Mouse (Mus musculus) myocyte (in vitro differentiated cells): ENCODE data around the gene Bcl2l1. TPM values are rescaled to one million over a fixed set of nuclear protein-coding genes. Genes with fewer than 3 reads are reported as not detected.

Experiments used
- H3K27me3 ChIP-seq: one replicate; pipeline ENCODE4 v1.6.1; 2011; ENCODE audit not compliant: control insufficient read depth, insufficient read depth, insufficient read length
- H3K36me3 ChIP-seq: one replicate; pipeline ENCODE4 v1.6.1; 2011; ENCODE audit not compliant: control insufficient read depth, insufficient read depth
- H3K4me2 ChIP-seq: one replicate; pipeline ENCODE4 v1.6.1; 2011; ENCODE audit warnings: low read depth, control low read depth
- H3K4me3 ChIP-seq: one replicate; pipeline ENCODE4 v1.5.1; 2011; ENCODE audit warnings: mild to moderate bottlenecking, control low read depth, moderate library complexity
- H3K79me2 ChIP-seq: one replicate; pipeline ENCODE4 v1.6.1; 2011; ENCODE audit not compliant: control insufficient read depth, insufficient read depth
- H3ac ChIP-seq: one replicate; pipeline ENCODE4 v1.6.1; 2011; ENCODE audit not compliant: control insufficient read depth, insufficient read length
- CEBPB ChIP-seq: IDR thresholded peaks from 2 replicates; pipeline ENCODE4 v1.6.1; 2011; ENCODE audit warnings: mild to moderate bottlenecking, moderate library complexity; ENCODE audit not compliant: poor library complexity, insufficient read depth, severe bottlenecking
- E2F4 ChIP-seq: IDR thresholded peaks from one replicate; pipeline ENCODE4 v1.6.1; 2011; ENCODE audit warnings: mild to moderate bottlenecking, control low read depth, moderate library complexity; ENCODE audit not compliant: insufficient read depth
- MAX ChIP-seq: IDR thresholded peaks from one replicate; pipeline ENCODE4 v1.6.1; 2011; ENCODE audit warnings: low read depth, mild to moderate bottlenecking, control low read depth
- MYOD1 ChIP-seq, 3 experiments: IDR thresholded peaks; one replicate each; pipeline ENCODE4 v1.6.1; 2011; ENCODE audit warnings: control low read depth in 2 of 3, low read depth in 2 of 3, mild to moderate bottlenecking in 2 of 3, moderate library complexity in 1 of 3; ENCODE audit not compliant: insufficient read length in 2 of 3, control insufficient read depth in 1 of 3
- MYOG ChIP-seq, 3 experiments: IDR thresholded peaks; one replicate each; pipeline ENCODE4 v1.6.1; 2011; ENCODE audit warnings: control low read depth in 2 of 3, low read depth in 2 of 3, mild to moderate bottlenecking in 2 of 3; ENCODE audit not compliant: insufficient read length in 2 of 3, control insufficient read depth in 1 of 3, insufficient read depth in 1 of 3
- POLR2A ChIP-seq: IDR thresholded peaks from one replicate; pipeline ENCODE4 v1.6.1; 2011; ENCODE audit warnings: low read depth, mild to moderate bottlenecking, control low read depth, moderate library complexity; ENCODE audit not compliant: insufficient read length
- POLR2AphosphoS2 ChIP-seq: IDR thresholded peaks from one replicate; pipeline ENCODE4 v1.6.1; 2011; ENCODE audit warnings: low read depth, control low read depth; ENCODE audit not compliant: insufficient read length
- REST ChIP-seq: IDR thresholded peaks from one replicate; pipeline ENCODE4 v1.6.1; 2011; ENCODE audit warnings: mild to moderate bottlenecking, control low read depth, moderate library complexity; ENCODE audit not compliant: insufficient read depth, insufficient read length
- SRF ChIP-seq: IDR thresholded peaks from one replicate; pipeline ENCODE4 v1.6.1; 2011; ENCODE audit warnings: low read depth; ENCODE audit not compliant: control insufficient read depth, insufficient read length
- TCF12 ChIP-seq: IDR thresholded peaks from one replicate; pipeline ENCODE4 v1.6.1; 2011; ENCODE audit warnings: mild to moderate bottlenecking, control low read depth; ENCODE audit not compliant: poor library complexity, insufficient read depth, severe bottlenecking
- TCF3 ChIP-seq: IDR thresholded peaks from one replicate; pipeline ENCODE4 v1.6.1; 2011; ENCODE audit warnings: low read depth, control low read depth; ENCODE audit not compliant: insufficient read length
- USF1 ChIP-seq: IDR thresholded peaks from one replicate; pipeline ENCODE4 v1.6.1; 2011; ENCODE audit warnings: low read depth, mild to moderate bottlenecking, control low read depth, moderate library complexity
- polyA plus RNA-seq: library from polyadenylated mRNA; unstranded; fragments of >200 nt; fragmentation: generic; extraction: Trizol; gene quantifications from one replicate; pipeline ENCODE4 v1.2.1, GENCODE M21; 2012; ENCODE audit warnings: missing spikeins

Gene Bcl2l1
- polyA plus RNA-seq, 1 experiment: 57.0 TPM

DNA sequence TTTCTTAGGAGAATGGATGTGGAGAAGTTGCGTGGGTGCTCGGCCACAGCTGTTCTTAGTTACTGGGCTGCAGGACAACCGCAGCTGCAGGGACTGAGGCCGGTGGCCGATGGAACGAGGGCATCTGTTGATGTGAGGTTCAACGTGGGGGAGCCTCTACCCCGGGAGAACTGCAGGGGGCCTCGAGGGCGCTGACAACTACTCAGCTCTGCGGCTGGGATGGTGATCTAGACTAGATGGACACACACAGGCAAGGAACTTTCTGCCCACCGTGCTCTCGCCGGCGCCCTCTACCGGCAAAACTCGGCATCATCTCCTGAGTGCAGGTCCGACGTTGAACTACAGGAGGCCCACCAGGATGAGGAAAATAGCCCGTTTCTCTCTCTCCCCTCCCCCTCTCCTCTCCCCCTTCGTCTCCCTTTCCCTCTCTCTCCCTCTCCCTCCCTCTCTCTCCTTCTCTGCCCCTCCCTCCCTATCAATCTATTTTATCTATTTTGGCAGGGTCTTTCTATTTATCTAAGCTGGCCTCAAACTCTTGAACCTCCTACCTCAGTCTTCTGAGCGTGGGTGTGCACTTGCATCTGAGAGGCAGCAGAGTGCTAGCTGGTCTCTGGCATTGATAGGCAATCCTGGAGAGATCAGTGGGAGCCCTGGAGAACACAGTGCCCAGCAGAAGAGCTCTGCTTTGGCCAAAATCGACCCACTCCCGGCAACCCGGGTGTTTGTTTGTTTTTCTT, 65.0 kb downstream of the Bcl2l1 start:
- no peaks in the 10 kb centered on the region for H3K27me3 ChIP-seq
- no peak overlapping the region for H3K4me3 ChIP-seq
- no peak for TF ChIP-seq CEBPB
- TF ChIP-seq MYOG (IDR thresholded peaks at IDR 0.05; ENCODE audit: control insufficient read depth in 1 of 3, insufficient read depth in 1 of 3, insufficient read length in 2 of 3, low read depth in 2 of 3): peak; percentile 38 to 94 (median 86)
- peak; percentile 55 for TF ChIP-seq POLR2AphosphoS2
- TF ChIP-seq MYOD1 (IDR thresholded peaks at IDR 0.05; ENCODE audit: control insufficient read depth in 1 of 3, insufficient read length in 2 of 3, low read depth in 2 of 3): peak; percentile 68 to 98 (median 98)
- TF ChIP-seq MAX: no peak
- peak; percentile 28 for TF ChIP-seq SRF
- peak; percentile 72 for TF ChIP-seq TCF12
- peak; percentile 81 for TF ChIP-seq TCF3
- no peak for TF ChIP-seq REST
- H3K36me3 ChIP-seq: no peaks in the 10 kb centered on the region
- no peak overlapping the region for H3ac ChIP-seq
- peak overlapping the region; percentile 50 for H3K4me2 ChIP-seq
- no peaks in the 10 kb centered on the region for H3K79me2 ChIP-seq

DNA sequence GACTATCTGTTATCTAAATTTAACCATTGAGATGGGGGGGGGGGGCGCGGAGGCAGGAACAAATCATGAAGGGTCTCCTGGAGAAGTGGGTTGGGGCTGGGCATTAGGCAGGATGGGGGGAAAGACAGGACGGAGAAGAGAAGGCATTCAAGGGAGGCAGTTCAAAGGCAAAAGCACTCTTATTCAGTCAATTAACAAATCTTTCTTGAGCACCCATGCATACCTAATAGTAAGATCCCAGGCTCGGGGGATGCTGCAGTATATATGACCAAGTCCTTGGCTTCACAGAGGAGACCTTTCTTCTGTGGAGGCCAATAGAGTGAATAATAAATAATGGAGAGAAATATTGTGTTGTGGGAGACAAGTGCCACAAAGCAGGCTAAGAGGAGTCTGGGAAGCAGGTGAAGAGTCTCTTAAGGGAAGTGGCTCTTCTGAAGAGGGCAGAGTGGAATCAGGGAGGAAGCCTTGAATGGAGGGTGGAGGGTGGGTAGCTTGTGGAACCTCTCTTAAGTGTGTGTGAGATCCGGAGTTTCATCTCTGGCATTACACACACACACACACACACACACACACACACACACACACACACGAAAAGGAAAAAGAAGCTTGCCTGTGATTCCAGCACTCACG, 66.4 kb downstream of the Bcl2l1 start:
- H3K79me2 ChIP-seq: no peaks in the 10 kb centered on the region
- TF ChIP-seq USF1: no peak
- TF ChIP-seq SRF: no peak
- H3K4me2 ChIP-seq: no peak overlapping the region
- no peak overlapping the region for H3ac ChIP-seq
- H3K36me3 ChIP-seq: no peaks in the 10 kb centered on the region
- H3K4me3 ChIP-seq: no peak overlapping the region
- H3K27me3 ChIP-seq: no peaks in the 10 kb centered on the region

DNA sequence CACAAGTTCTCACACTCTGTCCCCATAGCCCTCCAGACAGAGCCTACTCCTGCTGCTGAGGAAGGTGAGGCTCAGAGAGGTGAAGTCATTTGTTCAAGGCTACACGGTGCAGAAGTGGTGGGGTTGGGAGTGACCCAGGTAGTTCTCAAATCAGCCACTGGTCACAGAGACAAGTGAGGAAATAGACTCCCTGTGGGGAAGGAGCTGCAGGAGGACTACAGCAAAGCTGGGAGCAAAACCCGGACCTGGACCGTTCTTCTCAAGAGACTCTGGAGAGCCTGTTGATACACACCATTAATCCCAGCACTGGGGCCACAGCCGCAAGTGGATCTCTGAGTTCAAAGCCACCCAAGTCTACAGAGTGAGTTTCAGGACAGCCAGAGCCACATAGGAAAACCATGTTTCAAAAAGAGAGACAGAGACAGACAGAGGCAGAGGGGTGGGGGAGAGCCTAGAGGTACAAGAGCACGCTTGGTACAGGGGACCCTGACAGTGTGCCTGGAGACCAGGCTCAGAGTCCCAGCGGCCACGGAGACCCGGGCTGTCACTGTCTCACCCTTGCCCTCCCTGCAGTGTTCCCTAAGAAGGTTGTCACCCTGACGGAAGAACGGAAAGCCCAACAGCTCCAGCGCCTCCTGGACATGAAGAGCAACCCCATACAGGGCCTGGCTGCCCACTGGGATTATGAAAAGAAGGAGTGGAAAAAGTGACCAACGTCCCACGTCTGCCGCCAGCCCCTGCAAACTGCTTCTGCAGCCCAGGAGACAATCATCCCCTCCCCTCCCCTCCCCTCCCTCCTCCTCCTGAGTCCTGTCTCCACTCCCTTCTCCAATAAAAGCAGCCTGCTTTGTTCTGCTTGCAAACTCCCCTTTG, 67.1 kb downstream of the Bcl2l1 start:
- H3K27me3 ChIP-seq: no peaks in the 10 kb centered on the region
- H3ac ChIP-seq: no peak overlapping the region
- no peak overlapping the region for H3K4me2 ChIP-seq
- H3K79me2 ChIP-seq: no peaks in the 10 kb centered on the region
- TF ChIP-seq MYOG (IDR thresholded peaks at IDR 0.05; ENCODE audit: control insufficient read depth in 1 of 3, insufficient read depth in 1 of 3, insufficient read length in 2 of 3, low read depth in 2 of 3) (no peak), CEBPB (no peak), REST (no peak), MAX (no peak), E2F4 (no peak), TCF12 (no peak)
- no peak overlapping the region for H3K4me3 ChIP-seq
- H3K36me3 ChIP-seq: no peaks in the 10 kb centered on the region

DNA sequence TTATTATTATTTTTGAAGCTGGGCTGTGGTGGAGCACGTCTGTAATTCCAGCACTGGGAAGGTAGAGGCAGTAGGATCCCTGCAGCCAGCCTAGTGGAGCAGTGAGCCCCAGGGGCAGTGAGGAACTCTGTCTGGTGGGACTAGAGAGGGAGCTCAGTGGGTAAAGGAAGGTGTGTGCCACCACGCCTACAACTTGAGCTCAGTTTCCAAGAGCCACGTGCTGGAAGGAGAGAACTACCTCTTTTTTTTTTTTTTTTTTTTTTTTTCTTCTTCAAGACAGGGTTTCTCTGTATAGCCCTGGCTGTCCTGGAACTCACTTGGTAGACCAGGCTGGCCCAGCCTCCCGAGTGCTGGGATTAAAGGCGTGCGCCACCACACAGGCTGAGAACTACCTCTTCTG, 68.2 kb downstream of the Bcl2l1 start:
- H3K36me3 ChIP-seq: no peaks in the 10 kb centered on the region
- no peak overlapping the region for H3ac ChIP-seq
- H3K27me3 ChIP-seq: no peaks in the 10 kb centered on the region
- H3K4me3 ChIP-seq: no peak overlapping the region
- H3K79me2 ChIP-seq: no peaks in the 10 kb centered on the region
- TF ChIP-seq TCF12 (no peak), TCF3 (no peak), POLR2A (no peak), SRF (no peak), MAX (no peak), USF1 (no peak), POLR2AphosphoS2 (no peak), MYOG (IDR thresholded peaks at IDR 0.05; ENCODE audit: control insufficient read depth in 1 of 3, insufficient read depth in 1 of 3, insufficient read length in 2 of 3, low read depth in 2 of 3) (no peak), CEBPB (no peak), REST (no peak), MYOD1 (IDR thresholded peaks at IDR 0.05; ENCODE audit: control insufficient read depth in 1 of 3, insufficient read length in 2 of 3, low read depth in 2 of 3) (no peak), E2F4 (no peak)
- H3K4me2 ChIP-seq: no peak overlapping the region

DNA sequence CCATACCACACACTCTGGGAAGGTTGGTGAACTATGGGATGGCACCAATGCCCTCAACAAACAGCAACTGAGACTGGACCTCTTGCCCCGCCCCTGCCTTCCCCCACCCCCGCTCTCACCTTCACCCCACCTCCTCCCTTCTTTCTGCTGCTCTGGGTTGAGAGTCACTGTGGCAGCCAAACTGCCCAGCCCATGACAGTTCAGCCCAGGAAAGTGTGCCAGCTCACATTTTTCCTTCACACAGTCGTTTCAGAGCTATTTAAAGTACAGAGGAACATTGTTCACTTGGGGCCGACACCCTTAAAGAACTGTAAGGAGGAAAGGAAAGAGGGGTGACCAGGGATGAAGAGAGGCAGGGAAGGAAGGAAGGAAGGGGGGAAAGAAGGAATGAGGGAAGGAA, 73.2 kb downstream of the Bcl2l1 start:
- H3ac ChIP-seq: no peak overlapping the region
- no peaks in the 10 kb centered on the region for H3K27me3 ChIP-seq
- H3K4me2 ChIP-seq: no peak overlapping the region
- H3K36me3 ChIP-seq: no peaks in the 10 kb centered on the region
- H3K4me3 ChIP-seq: no peak overlapping the region
- no peaks in the 10 kb centered on the region for H3K79me2 ChIP-seq
- TF ChIP-seq POLR2A (no peak), POLR2AphosphoS2 (no peak), TCF3 (no peak), MYOD1 (IDR thresholded peaks at IDR 0.05; ENCODE audit: control insufficient read depth in 1 of 3, insufficient read length in 2 of 3, low read depth in 2 of 3) (no peak), MAX (no peak), CEBPB (no peak), TCF12 (no peak), SRF (no peak), MYOG (IDR thresholded peaks at IDR 0.05; ENCODE audit: control insufficient read depth in 1 of 3, insufficient read depth in 1 of 3, insufficient read length in 2 of 3, low read depth in 2 of 3) (no peak), USF1 (no peak), E2F4 (no peak), REST (no peak)
